ENCODE assay signal across 8 mouse cellular contexts in the genomic region with DNA sequence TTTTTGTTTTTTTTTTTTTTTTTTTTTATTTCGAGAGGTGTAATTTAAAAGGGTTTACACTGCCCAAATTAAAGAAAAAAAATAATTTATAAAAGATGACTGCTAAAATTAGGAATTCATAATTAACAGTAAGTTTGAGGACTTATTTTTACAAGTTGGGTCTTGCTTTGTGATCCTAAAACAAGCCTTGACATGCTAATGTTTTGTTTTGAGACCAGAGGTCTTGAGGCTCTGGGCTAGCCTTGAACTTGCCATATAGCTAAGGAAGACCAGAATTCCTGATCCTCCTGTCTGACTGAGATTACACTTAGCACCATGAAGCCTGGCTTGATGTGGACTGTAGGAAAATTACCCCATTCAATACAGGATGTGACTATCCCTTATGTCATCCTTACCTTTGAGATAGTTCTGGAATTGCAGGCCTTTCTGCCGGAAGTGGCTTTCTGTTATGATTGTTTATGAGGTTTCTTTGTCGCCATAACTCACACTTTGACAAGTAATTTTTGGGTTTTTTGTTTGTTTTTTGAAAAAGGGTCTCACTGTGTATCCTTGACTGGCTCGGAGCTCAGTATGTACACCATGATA. TPM values are rescaled to one million over a fixed set of nuclear protein-coding genes. Genes with fewer than 3 reads are reported as not detected.
DNase-seq lines count a peak whose midpoint lies in the region; ATAC-seq and TF ChIP-seq lines count a peak whose summit lies in the region.

No protein-coding gene starts in this region.

- H3K27ac ChIP-seq in heart, embryonic 10.5 days, result no peak overlapping the region
- H3K27ac ChIP-seq in embryonic facial prominence, embryonic 15.5 days (replicated peaks), result 0 out of 2 replicates have a peak overlapping the region, but pooled peaks have one; percentile 5
- H3K27ac ChIP-seq in limb, embryonic 14.5 days (replicated peaks; ENCODE audit: low read depth, low read length), result no peak overlapping the region

- intact Hi-C loops in heart, postnatal 10 days (cut with DNase I), result loop anchor here (5.0 kb wide), 2 partner anchors 131 to 541 kb away; no protein-coding TSS in a partner anchor

- DNase-seq in heart, embryonic 10.5 days (ENCODE audit: low spot score), result no peak
- DNase-seq in heart, postnatal 10 days, result no peak
- DNase-seq in 3T3-L1 (ENCODE audit: low read depth, low spot score), result peak; percentile 75
- DNase-seq in limb, embryonic 14.5 days (ENCODE audit: low spot score), result no peak
- no peak for DNase-seq in frontal cortex, postnatal 36 days (ENCODE audit: low spot score in 2 of 2)
- DNase-seq in layer of hippocampus, postnatal 10 days (ENCODE audit: low spot score in 2 of 2), result no peak
- no peak for DNase-seq in left cerebral cortex, adult 11 months (ENCODE audit: low spot score)

- peaks cover 26% of the 10 kb centered on the region for H3K36me3 ChIP-seq in heart, embryonic 10.5 days
- peaks cover 26% of the 10 kb centered on the region; the same call in 1 of the 2 replicates for H3K36me3 ChIP-seq in embryonic facial prominence, embryonic 15.5 days
- H3K36me3 ChIP-seq in limb, embryonic 14.5 days (ENCODE audit: control insufficient read depth, insufficient read depth, low read length), result peaks cover 52% of the 10 kb centered on the region

- H3K9ac ChIP-seq in embryonic facial prominence, embryonic 15.5 days, result no peak overlapping the region
- 0 out of 2 replicates have a peak overlapping the region, but pooled peaks have one; percentile 16 for H3K9ac ChIP-seq in limb, embryonic 14.5 days (ENCODE audit: low read depth, low read length, severe bottlenecking)

- 77% methylated on average over 4 of the region's 4 CpGs for WGBS in heart, embryonic 10.5 days
- 59% methylated on average over 4 of the region's 4 CpGs for WGBS in embryonic facial prominence, embryonic 15.5 days
- WGBS in limb, embryonic 14.5 days, result 72% methylated on average over 4 of the region's 4 CpGs

- no peaks in the 10 kb centered on the region for H3K9me3 ChIP-seq in heart, embryonic 10.5 days
- H3K9me3 ChIP-seq in embryonic facial prominence, embryonic 15.5 days (replicated peaks), result no peaks in the 10 kb centered on the region
- H3K9me3 ChIP-seq in limb, embryonic 14.5 days (ENCODE audit: control insufficient read depth, low read length), result no peaks in the 10 kb centered on the region

- no peak for ATAC-seq in embryonic facial prominence, embryonic 15.5 days (ENCODE audit: insufficient number of reproducible peaks, low FRiP score, low TSS enrichment, low read depth)
- ATAC-seq in limb, embryonic 14.5 days (ENCODE audit: low FRiP score, low read depth), result no peak

- H3K4me3 ChIP-seq in heart, embryonic 10.5 days, result peak overlapping the region; percentile 12; the same call in 1 of the 2 replicates
- H3K4me3 ChIP-seq in embryonic facial prominence, embryonic 15.5 days (replicated peaks), result peak overlapping the region; percentile 53
- H3K4me3 ChIP-seq in limb, embryonic 14.5 days (replicated peaks; ENCODE audit: low read length), result peak overlapping the region; percentile 54

- H3K4me2 ChIP-seq in embryonic facial prominence, embryonic 15.5 days (replicated peaks), result peak overlapping the region; percentile 63
- H3K4me2 ChIP-seq in limb, embryonic 14.5 days (replicated peaks; ENCODE audit: low read depth, low read length, severe bottlenecking), result peak overlapping the region; percentile 67

- peaks cover 18% of the 10 kb centered on the region for H3K4me1 ChIP-seq in heart, embryonic 10.5 days
- peaks cover 22% of the 10 kb centered on the region for H3K4me1 ChIP-seq in embryonic facial prominence, embryonic 15.5 days
- peaks cover 28% of the 10 kb centered on the region for H3K4me1 ChIP-seq in limb, embryonic 14.5 days (ENCODE audit: control insufficient read depth, insufficient read depth, low read length)

- no peak for TF ChIP-seq POLR2A in limb, embryonic 14.5 days (IDR thresholded peaks at IDR 0.05; ENCODE audit: borderline replicate concordance, extremely low read depth, insufficient read depth, insufficient read length)

- H3K27me3 ChIP-seq in heart, embryonic 10.5 days (ENCODE audit: insufficient read depth, poor library complexity, severe bottlenecking), result no peaks in the 10 kb centered on the region
- no peaks in the 10 kb centered on the region for H3K27me3 ChIP-seq in embryonic facial prominence, embryonic 15.5 days
- no peaks in the 10 kb centered on the region for H3K27me3 ChIP-seq in limb, embryonic 14.5 days (ENCODE audit: control insufficient read depth, insufficient read depth, low read length)

RNA-seq across cellular contexts. Expression of gene Btg1, which starts 4.6 kb away (rescaled TPM):
- 23.3 and 24.2 TPM in 2 replicates for polyA plus RNA-seq in heart, embryonic 10.5 days (2016; fragmentation: Nextera tagmentation; extraction: Ambion mirVana)
- 10 to 100 TPM; 55.0 to 81.0 TPM for total RNA-seq in heart, postnatal 10 days (2021)
- polyA plus RNA-seq in embryonic facial prominence, embryonic 15.5 days (2015; fragmentation: Nextera tagmentation; extraction: Ambion mirVana), result 87.6 and 89.2 TPM in 2 replicates
- polyA plus RNA-seq in limb, embryonic 14.5 days (2012; rRNA removed), result 41.8 and 43.7 TPM in 2 replicates
- polyA plus RNA-seq in limb, embryonic 14.5 days (2014; fragmentation: Nextera tagmentation; extraction: Ambion mirVana), result 107 and 110 TPM in 2 replicates
- 10 to 100 TPM; 38.1 to 44.5 TPM for total RNA-seq in layer of hippocampus, postnatal 10 days (2021)
